Mouse (Mus musculus): Measurements from ENCODE around the gene Unc119.

GRCm38 (mm10) chr11:78386508-78387043, 43.3 kb downstream of the Unc119 start, which contains the start of gene Foxn1:
- TF ChIP-seq CTCF (IDR thresholded peaks at IDR 0.05; ENCODE audit: insufficient read depth, low read length) (no peak), POLR2A (IDR thresholded peaks at IDR 0.05; ENCODE audit: borderline replicate concordance, extremely low read depth, low read depth, low read length) (no peak)

Data from lung, adult 2 months (tissue).